In the genomic region with DNA sequence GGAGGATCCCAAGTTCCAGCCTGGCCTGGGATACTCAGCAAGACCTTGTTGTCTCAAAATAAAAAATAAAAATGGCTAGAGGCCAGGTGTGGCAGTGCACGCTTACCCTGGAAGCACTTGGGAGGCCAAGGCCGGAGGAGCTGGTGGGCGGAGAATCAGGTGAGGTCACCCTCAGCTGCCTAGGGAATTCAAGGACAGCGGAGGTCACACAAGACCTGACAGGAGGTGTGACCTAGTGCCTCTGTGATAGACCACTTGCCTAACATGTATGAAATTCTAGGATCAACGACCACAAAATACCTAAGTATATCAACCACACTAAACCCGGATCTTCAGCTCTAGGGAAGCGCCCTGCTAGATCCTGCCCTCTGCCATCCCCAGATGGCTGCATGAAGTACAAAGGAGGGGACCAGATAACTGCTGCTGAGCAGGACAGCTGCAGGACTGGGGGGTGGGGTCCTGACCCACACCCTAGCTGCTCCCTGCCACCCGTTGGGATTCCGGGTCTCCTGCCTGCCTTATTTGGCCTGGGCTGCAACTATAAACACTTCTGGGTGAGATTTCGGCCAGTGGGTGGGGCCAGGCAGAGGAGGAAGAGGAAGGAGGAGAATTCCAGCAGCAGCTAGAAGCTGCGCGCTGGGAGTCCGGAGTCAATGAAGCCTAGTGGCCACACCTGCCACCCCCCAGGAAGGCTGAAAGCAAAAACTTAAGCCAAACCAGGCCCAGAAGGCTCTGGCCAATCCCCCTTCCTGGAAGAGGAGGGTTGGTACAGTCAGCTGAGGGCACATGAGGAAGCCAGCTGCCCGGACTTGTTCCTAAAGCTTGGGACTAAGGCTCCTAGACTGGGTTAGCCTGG, we compare ENCODE assay signal across 8 mouse cellular contexts. TPM values are rescaled to one million over a fixed set of nuclear protein-coding genes. Genes with fewer than 3 reads are reported as not detected.
DNase-seq lines count a peak whose midpoint lies in the region; ATAC-seq lines count a peak whose summit lies in the region.

No protein-coding gene starts in this region.

- no peak overlapping the region for H3K4me3 ChIP-seq in forebrain, embryonic 14.5 days (ENCODE audit: low read depth, low read length)
- H3K4me3 ChIP-seq in hindbrain, embryonic 14.5 days (replicated peaks; ENCODE audit: low read length), result no peak overlapping the region
- no peak overlapping the region for H3K4me3 ChIP-seq in midbrain, embryonic 14.5 days (replicated peaks; ENCODE audit: low read depth, low read length)

- peaks cover 19% of the 10 kb centered on the region for H3K4me1 ChIP-seq in forebrain, embryonic 14.5 days (ENCODE audit: control insufficient read depth, insufficient read depth, low read length)
- peaks cover 30% of the 10 kb centered on the region for H3K4me1 ChIP-seq in hindbrain, embryonic 14.5 days (replicated peaks; ENCODE audit: control insufficient read depth, insufficient read depth, low read length)
- peaks cover 17% of the 10 kb centered on the region for H3K4me1 ChIP-seq in midbrain, embryonic 14.5 days (ENCODE audit: control insufficient read depth, insufficient read depth, low read length)

- ATAC-seq in forebrain, embryonic 14.5 days, result no peak; the same call in 1 of the 2 replicates
- ATAC-seq in hindbrain, embryonic 14.5 days (ENCODE audit: low FRiP score), result no peak
- no peak for ATAC-seq in midbrain, embryonic 14.5 days (ENCODE audit: low FRiP score, low TSS enrichment)

- H3K36me3 ChIP-seq in forebrain, embryonic 14.5 days (ENCODE audit: control insufficient read depth, insufficient read depth, low read length), result no peaks in the 10 kb centered on the region
- no peaks in the 10 kb centered on the region for H3K36me3 ChIP-seq in hindbrain, embryonic 14.5 days (replicated peaks; ENCODE audit: control insufficient read depth, insufficient read depth)
- H3K36me3 ChIP-seq in midbrain, embryonic 14.5 days (ENCODE audit: control insufficient read depth, insufficient read depth, low read length), result no peaks in the 10 kb centered on the region

- peak; percentile 49 for DNase-seq in ovary, adult 18-20 months (ENCODE audit: low spot score)
- DNase-seq in ovary, postnatal 14 days (ENCODE audit: low spot score), result no peak
- DNase-seq in forebrain, embryonic 14.5 days (ENCODE audit: low spot score), result no peak
- DNase-seq in hindbrain, embryonic 14.5 days (ENCODE audit: low spot score), result no peak
- peak; percentile 51 for DNase-seq in liver
- DNase-seq in midbrain, embryonic 14.5 days, result peak; percentile 12
- no peak for DNase-seq in frontal cortex, postnatal 36 days (ENCODE audit: low spot score in 2 of 2)
- DNase-seq in c-Kit-positive CD71-positive TER-119-positive erythroid progenitor cells, embryonic 14.5 days (ENCODE audit: low spot score), result no peak

- 0 out of 2 replicates have a peak overlapping the region, but pooled peaks have one; percentile 45 for H3K9ac ChIP-seq in forebrain, embryonic 14.5 days (ENCODE audit: low read length)
- 0 out of 2 replicates have a peak overlapping the region, but pooled peaks have one; percentile 10 for H3K9ac ChIP-seq in hindbrain, embryonic 14.5 days
- H3K9ac ChIP-seq in midbrain, embryonic 14.5 days (replicated peaks; ENCODE audit: low read length), result no peak overlapping the region

- 67% methylated on average over 14 of the region's 14 CpGs for WGBS in forebrain, embryonic 14.5 days
- 58% methylated on average over 14 of the region's 14 CpGs for WGBS in hindbrain, embryonic 14.5 days
- WGBS in midbrain, embryonic 14.5 days, result 60% methylated on average over 14 of the region's 14 CpGs

- H3K27me3 ChIP-seq in forebrain, embryonic 14.5 days (replicated peaks; ENCODE audit: control insufficient read depth, insufficient read depth, low read length), result no peaks in the 10 kb centered on the region
- H3K27me3 ChIP-seq in hindbrain, embryonic 14.5 days (ENCODE audit: control insufficient read depth, insufficient read depth, low read length), result no peaks in the 10 kb centered on the region
- H3K27me3 ChIP-seq in midbrain, embryonic 14.5 days (ENCODE audit: control insufficient read depth, insufficient read depth, low read length), result no peaks in the 10 kb centered on the region

- H3K9me3 ChIP-seq in forebrain, embryonic 14.5 days (replicated peaks; ENCODE audit: control insufficient read depth, low read length), result no peaks in the 10 kb centered on the region
- H3K9me3 ChIP-seq in hindbrain, embryonic 14.5 days (ENCODE audit: control insufficient read depth, low read length), result no peaks in the 10 kb centered on the region
- H3K9me3 ChIP-seq in midbrain, embryonic 14.5 days (ENCODE audit: control insufficient read depth, low read length), result no peaks in the 10 kb centered on the region

- peak overlapping the region; percentile 44 for H3K4me2 ChIP-seq in forebrain, embryonic 14.5 days (ENCODE audit: low read length)
- peak overlapping the region; percentile 39 for H3K4me2 ChIP-seq in hindbrain, embryonic 14.5 days (replicated peaks)
- no peak overlapping the region for H3K4me2 ChIP-seq in midbrain, embryonic 14.5 days (ENCODE audit: low read length)

- H3K27ac ChIP-seq in forebrain, embryonic 14.5 days (ENCODE audit: low read depth, low read length), result peak overlapping the region; percentile 52
- peak overlapping the region; percentile 77 for H3K27ac ChIP-seq in hindbrain, embryonic 14.5 days
- peak overlapping the region; percentile 67; the same call in 1 of the 2 replicates for H3K27ac ChIP-seq in midbrain, embryonic 14.5 days (replicated peaks; ENCODE audit: low read depth, low read length)

RNA-seq across cellular contexts. Expression of a gene that starts 28.1 kb away (rescaled TPM):
- 1.2 and 1.6 TPM in 2 replicates for polyA plus RNA-seq in forebrain, embryonic 14.5 days (2014; fragmentation: Nextera tagmentation; extraction: Ambion mirVana)
- polyA plus RNA-seq in hindbrain, embryonic 14.5 days (2014; fragmentation: Nextera tagmentation; extraction: Ambion mirVana), result 3.1 and 3.7 TPM in 2 replicates
- 1.0 and 4.6 TPM in 2 replicates for polyA plus RNA-seq in midbrain, embryonic 14.5 days (2014; fragmentation: Nextera tagmentation; extraction: Ambion mirVana)

RNA-seq across cellular contexts. Expression of a gene that starts 44.8 kb away (rescaled TPM):
- polyA plus RNA-seq in forebrain, embryonic 14.5 days (2014; fragmentation: Nextera tagmentation; extraction: Ambion mirVana), result 12.8 and 13.4 TPM in 2 replicates
- polyA plus RNA-seq in hindbrain, embryonic 14.5 days (2014; fragmentation: Nextera tagmentation; extraction: Ambion mirVana), result 6.2 and 8.1 TPM in 2 replicates
- 5.9 and 7.6 TPM in 2 replicates for polyA plus RNA-seq in midbrain, embryonic 14.5 days (2014; fragmentation: Nextera tagmentation; extraction: Ambion mirVana)

RNA-seq across cellular contexts. Expression of a gene that starts 47.1 kb away (rescaled TPM):
- polyA plus RNA-seq in forebrain, embryonic 14.5 days (2014; fragmentation: Nextera tagmentation; extraction: Ambion mirVana), result 81.3 and 88.4 TPM in 2 replicates
- polyA plus RNA-seq in hindbrain, embryonic 14.5 days (2014; fragmentation: Nextera tagmentation; extraction: Ambion mirVana), result 77.8 and 80.2 TPM in 2 replicates
- 80.6 and 93.1 TPM in 2 replicates for polyA plus RNA-seq in midbrain, embryonic 14.5 days (2014; fragmentation: Nextera tagmentation; extraction: Ambion mirVana)

RNA-seq across cellular contexts. Expression of a gene that starts 47.2 kb away (rescaled TPM):
- polyA plus RNA-seq in forebrain, embryonic 14.5 days (2014; fragmentation: Nextera tagmentation; extraction: Ambion mirVana), result 28.8 and 32.2 TPM in 2 replicates
- 31.6 and 32.6 TPM in 2 replicates for polyA plus RNA-seq in hindbrain, embryonic 14.5 days (2014; fragmentation: Nextera tagmentation; extraction: Ambion mirVana)
- 33.7 and 34.4 TPM in 2 replicates for polyA plus RNA-seq in midbrain, embryonic 14.5 days (2014; fragmentation: Nextera tagmentation; extraction: Ambion mirVana)

RNA-seq across cellular contexts. Expression of a gene that starts 53.7 kb away (rescaled TPM):
- polyA plus RNA-seq in forebrain, embryonic 14.5 days (2014; fragmentation: Nextera tagmentation; extraction: Ambion mirVana), result 200 and 247 TPM in 2 replicates
- 183 and 187 TPM in 2 replicates for polyA plus RNA-seq in hindbrain, embryonic 14.5 days (2014; fragmentation: Nextera tagmentation; extraction: Ambion mirVana)
- polyA plus RNA-seq in midbrain, embryonic 14.5 days (2014; fragmentation: Nextera tagmentation; extraction: Ambion mirVana), result 146 and 161 TPM in 2 replicates

Comparison
In these comparisons a context has a peak if more than half of its experiments do, and no peak if none do; other contexts are left out.
1. DNase-seq: peak in ovary, adult 18-20 months (single experiment), liver (single experiment) and midbrain, embryonic 14.5 days (single experiment); none in ovary, postnatal 14 days (single experiment), forebrain, embryonic 14.5 days (single experiment), hindbrain, embryonic 14.5 days (single experiment), frontal cortex, postnatal 36 days (0 of 2) and c-Kit-positive CD71-positive TER-119-positive erythroid progenitor cells, embryonic 14.5 days (single experiment).
2. Peak in every context shown above with its lines, with median percentiles within 50 percentile points of each other: H3K27ac ChIP-seq.